In genomic region chr14:8367727-8368520, GRCm38 (mm10) we compare ENCODE assay signal across 14 mouse cellular contexts. TPM values are rescaled to one million over a fixed set of nuclear protein-coding genes. Genes with fewer than 3 reads are reported as not detected.
DNase-seq lines count a peak whose midpoint lies in the region; ATAC-seq lines count a peak whose summit lies in the region.
"Had no signal": no experiment of that assay in that cellular context is flagged by ENCODE, and none has a peak within 500 bp of the region (broad histone marks: within the 10 kb centered on the region; RNA-seq: fewer than 3 reads in every experiment).

No protein-coding gene starts in this region.

- H3K9me3 ChIP-seq in neural tube, embryonic 15.5 days (replicated peaks): no peaks in the 10 kb centered on the region
- no peaks in the 10 kb centered on the region for H3K9me3 ChIP-seq in forebrain, embryonic 15.5 days
- H3K9me3 ChIP-seq in midbrain, embryonic 12.5 days: no peaks in the 10 kb centered on the region
- H3K9me3 ChIP-seq in stomach, embryonic 16.5 days (replicated peaks; ENCODE audit: control insufficient read depth, low read length): no peaks in the 10 kb centered on the region
- H3K9me3 ChIP-seq: liver, embryonic 12.5 days had no signal

- no peak overlapping the region for H3K9ac ChIP-seq in neural tube, embryonic 15.5 days (replicated peaks)
- no peak overlapping the region for H3K9ac ChIP-seq in forebrain, embryonic 15.5 days (replicated peaks)
- no peak overlapping the region for H3K9ac ChIP-seq in midbrain, embryonic 12.5 days (replicated peaks)
- no peak overlapping the region; the same call in 1 of the 2 replicates for H3K9ac ChIP-seq in stomach, embryonic 16.5 days (ENCODE audit: low read length)
- H3K9ac ChIP-seq: liver, embryonic 12.5 days had no signal

- no peak for ATAC-seq in neural tube, embryonic 15.5 days (ENCODE audit: low FRiP score)
- ATAC-seq in forebrain, embryonic 15.5 days (replicated peaks): peak; percentile 44; the same call in 1 of the 2 replicates
- 0 out of 2 replicates have a peak, but pooled peaks have one; percentile 45 for ATAC-seq in midbrain, embryonic 12.5 days (ENCODE audit: low FRiP score, low read depth)
- no peak for ATAC-seq in stomach, embryonic 16.5 days (ENCODE audit: insufficient read depth, low FRiP score)
- ATAC-seq: liver, embryonic 12.5 days had no signal

- WGBS in neural tube, embryonic 15.5 days: 60% methylated on average over 4 of the region's 4 CpGs
- 41% methylated on average over 4 of the region's 4 CpGs for WGBS in forebrain, embryonic 15.5 days
- 37% methylated on average over 4 of the region's 4 CpGs for WGBS in midbrain, embryonic 12.5 days
- 39% methylated on average over 4 of the region's 4 CpGs for WGBS in stomach, embryonic 16.5 days

- no peak overlapping the region for H3K4me2 ChIP-seq in neural tube, embryonic 15.5 days
- no peak overlapping the region for H3K4me2 ChIP-seq in forebrain, embryonic 15.5 days (replicated peaks)
- no peak overlapping the region for H3K4me2 ChIP-seq in midbrain, embryonic 12.5 days (replicated peaks)
- no peak overlapping the region for H3K4me2 ChIP-seq in stomach, embryonic 16.5 days (ENCODE audit: low read depth, low read length)
- H3K4me2 ChIP-seq: liver, embryonic 12.5 days had no signal

- peaks cover 6% of the 10 kb centered on the region; the same call in 1 of the 2 replicates for H3K4me1 ChIP-seq in neural tube, embryonic 15.5 days
- H3K4me1 ChIP-seq in forebrain, embryonic 15.5 days: peaks cover 10% of the 10 kb centered on the region
- H3K4me1 ChIP-seq in midbrain, embryonic 12.5 days: peaks cover 11% of the 10 kb centered on the region
- peaks cover 8% of the 10 kb centered on the region for H3K4me1 ChIP-seq in stomach, embryonic 16.5 days (ENCODE audit: control insufficient read depth, insufficient read depth, low read length)
- H3K4me1 ChIP-seq: liver, embryonic 12.5 days had no signal

- DNase-seq in neural tube, embryonic 10.5 days (ENCODE audit: extremely low spot score, low spot score): peak; percentile 33
- no peak for DNase-seq in lung, adult 18-20 months
- no peak for DNase-seq in lung, postnatal 25 days (ENCODE audit: low spot score)
- DNase-seq in left cerebral cortex, adult 18-20 months (ENCODE audit: low spot score in 2 of 2): no peak
- DNase-seq: heart, adult 2 months had no signal

- no peak overlapping the region for H3K4me3 ChIP-seq in neural tube, embryonic 15.5 days (replicated peaks)
- H3K4me3 ChIP-seq in forebrain, embryonic 15.5 days: no peak overlapping the region
- H3K4me3 ChIP-seq in midbrain, embryonic 12.5 days: no peak overlapping the region
- H3K4me3 ChIP-seq in stomach, embryonic 16.5 days (replicated peaks; ENCODE audit: low read length): no peak overlapping the region
- H3K4me3 ChIP-seq: heart, adult 2 months; left cerebral cortex, adult 2 months; liver, embryonic 12.5 days had no signal

- H3K27me3 ChIP-seq in neural tube, embryonic 15.5 days (replicated peaks): no peaks in the 10 kb centered on the region
- H3K27me3 ChIP-seq in forebrain, embryonic 15.5 days: no peaks in the 10 kb centered on the region
- no peaks in the 10 kb centered on the region for H3K27me3 ChIP-seq in midbrain, embryonic 12.5 days
- no peaks in the 10 kb centered on the region for H3K27me3 ChIP-seq in stomach, embryonic 16.5 days (ENCODE audit: control insufficient read depth, insufficient read depth, low read length)
- H3K27me3 ChIP-seq: liver, embryonic 12.5 days had no signal

- H3K36me3 ChIP-seq in neural tube, embryonic 15.5 days: no peaks in the 10 kb centered on the region
- H3K36me3 ChIP-seq in forebrain, embryonic 15.5 days: no peaks in the 10 kb centered on the region
- H3K36me3 ChIP-seq in midbrain, embryonic 12.5 days: no peaks in the 10 kb centered on the region
- no peaks in the 10 kb centered on the region for H3K36me3 ChIP-seq in stomach, embryonic 16.5 days (ENCODE audit: control insufficient read depth, insufficient read depth, low read length)
- H3K36me3 ChIP-seq: liver, embryonic 12.5 days had no signal

- no peak overlapping the region for H3K27ac ChIP-seq in neural tube, embryonic 15.5 days (replicated peaks)
- H3K27ac ChIP-seq in forebrain, embryonic 15.5 days (replicated peaks): no peak overlapping the region
- 0 out of 2 replicates have a peak overlapping the region, but pooled peaks have one; percentile 35 for H3K27ac ChIP-seq in midbrain, embryonic 12.5 days (replicated peaks)
- peak overlapping the region; percentile 88 for H3K27ac ChIP-seq in stomach, embryonic 16.5 days (ENCODE audit: low read length)
- H3K27ac ChIP-seq: heart, adult 2 months; left cerebral cortex, adult 2 months; liver, embryonic 12.5 days had no signal

RNA-seq across cellular contexts. Expression of gene Oit1, which starts 10.6 kb away (rescaled TPM):
- 1.3 TPM in 1 of 2 replicates, not detected in the other for polyA plus RNA-seq in neural tube, embryonic 15.5 days (2015; fragmentation: Nextera tagmentation; extraction: Ambion mirVana)
- polyA plus RNA-seq in forebrain, embryonic 15.5 days (2015; fragmentation: Nextera tagmentation; extraction: Ambion mirVana): not detected in 2 replicates
- not detected in 2 replicates for polyA plus RNA-seq in midbrain, embryonic 12.5 days (2016; fragmentation: Nextera tagmentation; extraction: Ambion mirVana)
- 27.6 and 39.6 TPM in 2 replicates for polyA plus RNA-seq in stomach, embryonic 16.5 days (2015; fragmentation: Nextera tagmentation; extraction: Ambion mirVana)
- not detected for total RNA-seq in left cerebral cortex, adult 18-20 months (2021)
- total RNA-seq: common myeloid progenitor, adult 5-6 weeks; heart, adult 2 months; heart, postnatal 25 days; left cerebral cortex, adult 2 months; megakaryocyte progenitor cell, adult 5-6 weeks had no signal
- polyA plus RNA-seq: liver, embryonic 12.5 days had no signal

RNA-seq across cellular contexts. Expression of gene Fam107a, which starts 50.1 kb away (rescaled TPM):
- 0.44 and 0.87 TPM in 2 replicates for polyA plus RNA-seq in neural tube, embryonic 15.5 days (2015; fragmentation: Nextera tagmentation; extraction: Ambion mirVana)
- 0.24 and 0.34 TPM in 2 replicates for polyA plus RNA-seq in forebrain, embryonic 15.5 days (2015; fragmentation: Nextera tagmentation; extraction: Ambion mirVana)
- 0.24 and 0.48 TPM in 2 replicates for polyA plus RNA-seq in midbrain, embryonic 12.5 days (2016; fragmentation: Nextera tagmentation; extraction: Ambion mirVana)
- polyA plus RNA-seq in stomach, embryonic 16.5 days (2015; fragmentation: Nextera tagmentation; extraction: Ambion mirVana): 0.25 and 0.55 TPM in 2 replicates
- 100 to 1,000 TPM; 213 to 316 TPM for total RNA-seq in left cerebral cortex, adult 18-20 months (2021)
- total RNA-seq: common myeloid progenitor, adult 5-6 weeks; megakaryocyte progenitor cell, adult 5-6 weeks had no signal
- polyA plus RNA-seq: liver, embryonic 12.5 days had no signal

Comparison
In these comparisons a context has a peak if more than half of its experiments do, and no peak if none do; other contexts are left out.
1. ATAC-seq: peak in forebrain, embryonic 15.5 days (single experiment) and midbrain, embryonic 12.5 days (single experiment); none in neural tube, embryonic 15.5 days (single experiment) and stomach, embryonic 16.5 days (single experiment).
2. H3K27ac ChIP-seq: peak in midbrain, embryonic 12.5 days (single experiment) and stomach, embryonic 16.5 days (single experiment); none in neural tube, embryonic 15.5 days (single experiment) and forebrain, embryonic 15.5 days (single experiment).
3. RNA of gene Oit1, which starts 10.6 kb away (polyA plus RNA-seq): 27.6 to 39.6 TPM in stomach, embryonic 16.5 days; 1.3 TPM in neural tube, embryonic 15.5 days, not detected in forebrain, embryonic 15.5 days and not detected in midbrain, embryonic 12.5 days; every median in the first group is over 10 times any median in the second.